Mouse (Mus musculus) CD8-positive naive resting alpha-beta T cell, adult 57 days (primary cell): ENCODE measurements around the gene Olfr644. TPM values are rescaled to one million over a fixed set of nuclear protein-coding genes. Genes with fewer than 3 reads are reported as not detected.

Experiments
- total RNA-seq: library from RNA; stranded (reverse); gene quantifications from one replicate; pipeline ENCODE4 v1.2.4, GENCODE M21; 2023

The Olfr644 gene
- not detected for total RNA-seq

DNA sequence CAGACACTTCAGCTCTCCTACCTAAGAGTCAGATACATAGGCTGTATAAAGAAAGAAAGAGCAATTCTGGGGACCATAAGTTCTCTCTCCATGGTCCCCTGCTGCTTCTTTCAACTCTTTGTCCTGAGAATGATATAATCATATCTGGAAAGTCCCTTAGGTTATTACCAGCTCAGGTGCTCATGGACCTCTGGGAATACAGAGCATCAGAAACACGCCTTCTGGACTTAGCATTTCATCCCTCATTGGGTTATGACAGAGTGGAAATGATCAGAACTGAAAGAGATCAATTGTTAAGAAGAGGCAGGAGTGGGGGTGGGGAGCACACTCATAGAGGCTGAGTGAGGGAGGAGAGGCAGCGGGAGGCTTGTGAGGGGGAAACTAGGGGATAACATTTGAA, at the start of gene Olfr644:
Gene Olfr644, minus strand, starts transcription at position 101 of the 400 bp plus-strand sequence.

DNA sequence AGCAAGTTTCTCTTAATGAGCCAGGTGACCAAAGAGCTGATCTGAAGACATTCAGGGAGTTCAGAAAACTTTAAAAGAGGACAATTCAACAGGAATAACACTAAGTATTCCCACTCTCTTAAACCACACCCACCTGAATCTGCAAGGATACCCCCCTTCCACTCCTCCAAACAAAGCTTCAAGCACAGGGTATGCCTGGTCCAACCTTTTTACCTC, 33.0 kb upstream of the Olfr644 start, which contains the start of gene Olfr646:
Gene Olfr646, plus strand, starts transcription at position 117 of the 216 bp plus-strand sequence.

GRCm38 (mm10) chr7:104085365-104085764, 13.7 kb upstream of the Olfr644 start, which contains the start of gene Olfr645:
Gene Olfr645, minus strand, starts transcription at chr7:104085465.

GRCm38 (mm10) chr7:104061345-104061744, 10.3 kb downstream of the Olfr644 start, which contains the start of gene 4930516K23Rik:
Gene 4930516K23Rik, minus strand, starts transcription at chr7:104061445.

GRCm38 (mm10) chr7:104052566-104052965, 19.1 kb downstream of the Olfr644 start, which contains the start of gene Olfr642:
Gene Olfr642, minus strand, starts transcription at chr7:104052666.

GRCm38 (mm10) chr7:104035145-104035544, 36.5 kb downstream of the Olfr644 start, which contains the start of gene Olfr641:
Gene Olfr641, plus strand, starts transcription at chr7:104035445.

DNA sequence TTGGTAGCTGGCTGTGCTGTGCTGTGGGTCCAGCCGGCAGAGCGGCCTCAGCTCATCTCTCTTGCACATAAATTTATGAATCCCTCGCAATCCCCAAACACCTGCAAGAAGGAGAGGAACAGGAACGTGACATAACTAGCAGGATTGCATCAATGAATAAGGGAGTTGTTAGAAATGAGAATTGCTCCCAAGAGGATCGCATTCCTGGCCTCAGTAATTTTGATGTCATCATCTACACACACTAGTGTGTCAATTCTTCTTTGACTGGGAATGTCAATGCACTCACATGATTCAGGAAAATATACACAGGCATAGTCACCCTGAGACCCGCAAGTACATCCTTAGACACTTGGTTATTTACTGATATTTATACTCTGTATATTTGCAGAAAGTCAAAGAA, 46.2 kb downstream of the Olfr644 start, which contains the start of gene Olfr640:
Gene Olfr640, minus strand, starts transcription at position 101 of the 400 bp plus-strand sequence.

GRCm38 (mm10) chr7:104017203-104017602, 54.5 kb downstream of the Olfr644 start, which contains the start of gene Olfr639:
Gene Olfr639, minus strand, starts transcription at chr7:104017303.

Other genes starting within 250 kb of the Olfr644 start
- 2,192 TPM for gene Hbb-bs, start 243.8 kb downstream of the Olfr644 start, total RNA-seq
- not detected for gene Hbb-bh2, start 231.3 kb downstream of the Olfr644 start, total RNA-seq
- not detected for gene Hbb-bh1, start 228.7 kb downstream of the Olfr644 start, total RNA-seq
- gene Hbb-y, start 218.7 kb downstream of the Olfr644 start, total RNA-seq: not detected
- gene Olfr66, start 185.6 kb downstream of the Olfr644 start, total RNA-seq: not detected
- not detected for gene Olfr64, start 177.4 kb downstream of the Olfr644 start, total RNA-seq
- gene Olfr65, start 168.4 kb downstream of the Olfr644 start, total RNA-seq: not detected
- not detected for gene Olfr631, start 143.0 kb downstream of the Olfr644 start, total RNA-seq
- not detected for gene Olfr632, start 137.5 kb downstream of the Olfr644 start, total RNA-seq
- gene Olfr633, start 127.4 kb downstream of the Olfr644 start, total RNA-seq: not detected
- gene Olfr635, start 100.7 kb downstream of the Olfr644 start, total RNA-seq: not detected
- not detected for gene Olfr638, start 73.1 kb downstream of the Olfr644 start, total RNA-seq
- gene Olfr639, start 54.6 kb downstream of the Olfr644 start, total RNA-seq: not detected
- gene Olfr640, start 46.3 kb downstream of the Olfr644 start, total RNA-seq: not detected
- gene Olfr641, start 36.4 kb downstream of the Olfr644 start, total RNA-seq: not detected
- not detected for gene Olfr642, start 19.2 kb downstream of the Olfr644 start, total RNA-seq
- gene 4930516K23Rik, start 10.4 kb downstream of the Olfr644 start, total RNA-seq: not detected
- not detected for gene Olfr645, start 13.6 kb upstream of the Olfr644 start, total RNA-seq
- gene Olfr646, start 33.0 kb upstream of the Olfr644 start, total RNA-seq: not detected
- not detected for gene Ubqln5, start 58.0 kb upstream of the Olfr644 start, total RNA-seq
- gene Olfr643, start 65.5 kb upstream of the Olfr644 start, total RNA-seq: not detected
- not detected for gene Ubqln3, start 71.4 kb upstream of the Olfr644 start, total RNA-seq
- not detected for gene Ubqlnl, start 78.7 kb upstream of the Olfr644 start, total RNA-seq
- gene Olfm5, start 93.0 kb upstream of the Olfr644 start, total RNA-seq: not detected
- gene Olfr648, start 111.5 kb upstream of the Olfr644 start, total RNA-seq: not detected
- not detected for gene Olfr649, start 124.1 kb upstream of the Olfr644 start, total RNA-seq
- not detected for gene Trim6, start 146.9 kb upstream of the Olfr644 start, total RNA-seq
- 28.4 TPM for gene Trim34a, start 172.6 kb upstream of the Olfr644 start, total RNA-seq
- gene Trim5, start 216.2 kb upstream of the Olfr644 start, total RNA-seq: 23.9 TPM
- 96.4 TPM for gene Trim12a, start 243.6 kb upstream of the Olfr644 start, total RNA-seq